Mouse (Mus musculus) T-helper 1 cell (primary cell): ENCODE results near the gene Gm38431.

ENCODE experiments used
- in situ Hi-C: fragments of 300-600 bp; cut with MboI, MseI; formaldehyde crosslinking; loops from one replicate; pipeline ENCODE4 v1.15.1; 2025; ENCODE audit warnings: high pct_unique_total_duplicates

Gene Gm38431

GRCm38 (mm10) chr9:21041308-21041707, 50.5 kb downstream of the Gm38431 start:
- in situ Hi-C loops = no loop called here

GRCm38 (mm10) chr9:21039779-21040178, 52.0 kb downstream of the Gm38431 start:
- in situ Hi-C loops = no loop called here

- in situ Hi-C loops = no loop called here
Measured at GRCm38 (mm10) chr9:21037481-21037891, 54.3 kb downstream of the Gm38431 start.

DNA sequence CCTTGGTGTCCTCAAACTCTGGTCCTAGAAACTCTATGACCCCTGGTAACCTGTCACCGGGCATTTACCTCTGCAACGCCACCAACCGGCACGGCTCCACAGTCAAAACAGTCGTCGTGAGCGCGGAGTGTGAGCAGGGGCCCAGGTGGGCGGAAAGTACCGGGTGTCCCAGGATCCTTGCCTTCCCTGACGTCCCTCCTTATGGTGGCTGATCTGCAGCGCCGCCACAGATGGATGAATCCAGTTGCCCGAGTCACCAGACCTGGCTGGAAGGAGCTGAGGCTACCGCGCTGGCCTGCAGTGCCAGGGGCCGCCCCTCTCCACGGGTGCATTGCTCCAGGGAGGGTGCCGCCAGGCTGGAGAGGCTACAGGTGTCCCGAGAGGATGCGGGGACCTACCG, 55.1 kb downstream of the Gm38431 start:
- in situ Hi-C loops = no loop called here

DNA sequence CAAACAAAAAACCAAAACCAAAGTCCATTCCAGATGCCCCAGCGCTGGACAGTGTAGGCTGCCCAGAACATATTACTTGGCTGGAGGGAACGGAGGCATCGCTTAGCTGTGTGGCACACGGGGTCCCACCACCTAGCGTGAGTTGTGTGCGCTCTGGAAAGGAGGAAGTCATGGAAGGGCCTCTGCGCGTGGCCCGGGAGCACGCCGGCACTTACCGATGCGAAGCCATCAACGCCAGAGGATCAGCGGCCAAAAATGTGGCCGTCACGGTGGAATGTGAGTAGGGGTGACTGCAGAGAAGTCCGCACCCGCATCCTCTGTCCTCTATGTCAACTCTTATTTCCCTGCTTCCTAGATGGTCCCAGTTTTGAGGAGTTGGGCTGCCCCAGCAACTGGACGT, 55.6 kb downstream of the Gm38431 start:
- in situ Hi-C loops = no loop called here

GRCm38 (mm10) chr9:21035586-21035985, 56.2 kb downstream of the Gm38431 start:
- in situ Hi-C loops = no loop called here

DNA sequence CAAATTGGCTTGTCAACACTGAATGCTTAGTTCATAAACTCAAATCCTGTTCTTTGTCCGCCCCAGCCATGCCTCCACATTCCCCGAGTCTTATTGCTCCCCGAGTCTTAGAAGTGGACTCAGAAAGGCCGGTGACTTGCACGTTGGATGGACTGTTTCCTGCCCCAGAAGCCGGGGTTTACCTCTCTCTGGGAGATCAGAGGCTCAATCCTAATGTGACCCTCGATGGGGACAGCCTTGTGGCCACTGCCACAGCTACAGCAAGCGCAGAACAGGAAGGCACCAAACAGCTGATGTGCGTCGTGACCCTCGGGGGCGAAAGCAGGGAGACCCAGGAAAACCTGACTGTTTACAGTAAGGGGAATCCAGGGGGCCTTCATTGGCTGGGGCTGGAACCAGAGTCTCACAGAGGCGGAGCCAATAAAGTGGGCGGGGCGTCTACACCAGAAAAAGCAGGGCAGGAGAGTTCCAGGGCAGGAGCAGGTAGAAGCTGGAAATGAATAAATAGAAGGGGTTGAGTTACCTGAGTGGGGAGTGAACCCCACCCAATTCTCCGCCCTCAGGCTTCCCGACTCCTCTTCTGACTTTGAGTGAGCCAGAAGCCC, 57.2 kb downstream of the Gm38431 start:
- in situ Hi-C loops = no loop called here

- in situ Hi-C loops = no loop called here
Measured at GRCm38 (mm10) chr9:21033136-21033535, 58.7 kb downstream of the Gm38431 start.

- in situ Hi-C loops = no loop called here
Measured at GRCm38 (mm10) chr9:21032491-21032890, 59.3 kb downstream of the Gm38431 start.

- in situ Hi-C loops = no loop called here
Measured at GRCm38 (mm10) chr9:21031896-21032351, 59.9 kb downstream of the Gm38431 start, which contains the start of gene Icam5. Gene Icam5 (plus strand): TSS chr9:21032073.

DNA sequence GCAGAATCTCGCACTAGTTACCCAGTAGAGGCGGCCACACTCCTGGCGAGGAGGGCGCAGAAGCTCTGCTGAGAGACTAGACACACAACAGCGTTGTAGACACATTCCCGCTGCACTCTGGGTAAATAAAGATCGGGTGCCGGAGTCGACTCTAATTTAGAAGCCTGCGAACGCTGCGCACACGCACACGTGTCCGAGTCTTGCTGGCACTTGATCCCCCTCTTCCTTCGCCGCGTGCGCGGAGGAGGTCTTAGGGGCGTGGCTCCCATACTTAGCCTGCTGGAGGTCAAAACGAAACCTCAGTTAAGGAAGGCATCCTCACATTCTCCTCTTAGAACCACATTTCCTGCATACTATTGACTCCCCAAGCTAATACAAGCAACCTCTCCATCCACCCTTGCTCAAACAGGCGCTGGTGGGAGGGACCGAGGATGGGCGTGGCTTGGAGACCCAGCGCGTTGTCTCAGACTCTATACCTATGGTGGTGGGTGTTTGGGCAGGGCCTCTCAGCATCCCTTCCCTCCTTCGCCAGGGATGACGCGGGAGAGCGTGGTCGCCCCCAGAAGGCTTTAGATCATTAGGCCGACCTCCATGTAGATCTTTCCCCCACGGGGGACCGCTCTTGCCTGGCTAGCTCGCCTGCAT, 60.4 kb downstream of the Gm38431 start:
- in situ Hi-C loops = no loop called here

- in situ Hi-C loops = no loop called here
Measured at GRCm38 (mm10) chr9:21030781-21031250, 61.0 kb downstream of the Gm38431 start.

- in situ Hi-C loops = no loop called here
Measured at GRCm38 (mm10) chr9:21030055-21030600, 61.7 kb downstream of the Gm38431 start.

- in situ Hi-C loops = no loop called here
Measured at GRCm38 (mm10) chr9:21029291-21030054, 62.3 kb downstream of the Gm38431 start, which contains the start of gene Icam4. Gene Icam4 (plus strand): TSS chr9:21029373.

- in situ Hi-C loops = no loop called here
Measured at GRCm38 (mm10) chr9:21028560-21029110, 63.2 kb downstream of the Gm38431 start.

DNA sequence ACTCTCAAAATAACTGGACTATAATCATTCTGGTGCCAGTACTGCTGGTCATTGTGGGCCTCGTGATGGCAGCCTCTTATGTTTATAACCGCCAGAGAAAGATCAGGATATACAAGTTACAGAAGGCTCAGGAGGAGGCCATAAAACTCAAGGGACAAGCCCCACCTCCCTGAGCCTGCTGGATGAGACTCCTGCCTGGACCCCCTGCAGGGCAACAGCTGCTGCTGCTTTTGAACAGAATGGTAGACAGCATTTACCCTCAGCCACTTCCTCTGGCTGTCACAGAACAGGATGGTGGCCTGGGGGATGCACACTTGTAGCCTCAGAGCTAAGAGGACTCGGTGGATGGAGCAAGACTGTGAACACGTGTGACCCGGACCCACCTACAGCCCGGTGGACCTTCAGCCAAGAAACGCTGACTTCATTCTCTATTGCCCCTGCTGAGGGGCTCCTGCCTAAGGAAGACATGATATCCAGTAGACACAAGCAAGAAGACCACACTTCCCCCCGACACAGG, 64.0 kb downstream of the Gm38431 start:
- in situ Hi-C loops = no loop called here

DNA sequence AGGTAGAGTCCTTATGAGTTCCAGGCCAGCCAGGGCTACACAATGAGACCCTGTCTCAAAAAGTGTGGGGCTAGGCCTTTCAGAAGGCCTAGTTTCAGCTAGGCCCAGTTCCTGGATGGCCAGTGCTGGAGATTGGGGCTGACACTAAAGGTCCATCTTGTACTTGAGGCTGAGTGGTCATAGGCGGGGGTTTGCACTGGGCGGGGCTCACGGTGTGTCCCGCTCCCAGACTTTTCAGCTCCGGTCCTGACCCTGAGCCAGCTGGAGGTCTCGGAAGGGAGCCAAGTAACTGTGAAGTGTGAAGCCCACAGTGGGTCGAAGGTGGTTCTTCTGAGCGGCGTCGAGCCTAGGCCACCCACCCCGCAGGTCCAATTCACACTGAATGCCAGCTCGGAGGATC, 64.9 kb downstream of the Gm38431 start:
- in situ Hi-C loops = no loop called here

GRCm38 (mm10) chr9:21025258-21025810, 66.5 kb downstream of the Gm38431 start:
- in situ Hi-C loops = no loop called here

DNA sequence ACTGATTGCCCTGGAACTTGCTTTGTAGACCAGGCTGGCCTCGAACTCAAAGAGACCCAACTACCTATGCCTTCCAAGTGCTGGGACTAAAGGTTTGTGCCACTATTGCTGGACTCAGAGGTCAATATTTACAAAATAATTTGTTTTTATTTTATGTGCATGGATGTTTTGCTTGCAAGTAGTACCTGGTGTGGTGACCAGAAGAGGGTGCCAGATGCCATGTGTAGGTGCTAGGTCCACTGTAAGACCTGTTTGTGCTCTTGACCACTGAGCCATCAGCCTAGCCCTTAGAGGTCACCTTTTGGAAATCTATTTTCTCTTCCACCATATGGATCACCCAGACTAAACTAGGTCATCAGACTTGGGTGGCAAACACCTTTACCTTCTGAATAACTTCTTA, 69.1 kb downstream of the Gm38431 start:
- in situ Hi-C loops = no loop called here

DNA sequence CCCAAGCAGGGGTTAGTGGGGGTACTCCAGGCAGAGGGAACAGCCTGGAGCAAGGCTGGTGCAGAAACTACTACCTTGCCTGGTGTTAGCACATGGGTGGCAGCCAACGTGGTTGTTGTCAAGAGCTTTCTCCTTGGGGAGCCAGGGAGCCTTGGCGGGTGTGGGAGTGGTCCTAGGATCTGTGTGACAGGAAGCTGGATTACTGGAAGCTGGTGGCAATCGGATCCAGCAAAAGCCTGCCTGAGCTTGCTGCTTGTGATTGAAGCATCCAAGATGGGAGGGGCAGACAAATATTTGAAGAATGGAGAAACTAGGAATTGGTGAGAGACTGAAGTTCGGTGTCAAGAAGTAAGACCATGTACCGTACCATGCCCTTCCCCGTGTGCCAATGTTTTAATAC, 69.5 kb downstream of the Gm38431 start:
- in situ Hi-C loops = no loop called here

GRCm38 (mm10) chr9:21021363-21021762, 70.4 kb downstream of the Gm38431 start:
- in situ Hi-C loops = no loop called here
